Mouse (Mus musculus): ENCODE data around the gene Krtap4-13.
"Not testable (repeated sequence)": the region's sequence is repeated elsewhere in the genome, so short reads cannot be mapped to it uniquely, and the experiment has no call there.

Gene Krtap4-13

DNA sequence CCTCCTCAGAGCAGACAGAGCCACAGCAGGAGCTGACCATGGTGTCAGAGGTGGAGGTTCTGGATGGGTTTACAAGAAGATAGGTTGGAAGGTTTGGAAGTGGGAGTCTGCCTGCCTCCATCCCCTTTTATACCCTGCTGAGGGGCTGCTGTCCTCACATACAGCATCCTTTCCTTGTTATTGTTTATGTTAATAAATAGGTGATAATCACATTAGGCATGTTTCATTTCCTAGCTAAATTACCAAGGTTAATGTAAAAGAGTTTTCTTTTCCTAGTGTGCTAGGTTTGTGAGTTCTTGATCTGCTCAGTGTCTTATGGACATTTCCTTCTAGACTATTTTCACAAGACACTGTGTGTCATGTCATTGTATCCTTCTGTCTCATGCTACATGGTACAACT lies at the start of gene Krtap4-13:
Gene Krtap4-13 (minus strand): TSS at position 101 of the 400 bp plus-strand sequence.
- not testable (repeated sequence) for DNase-seq (ENCODE audit: low spot score)

DNA sequence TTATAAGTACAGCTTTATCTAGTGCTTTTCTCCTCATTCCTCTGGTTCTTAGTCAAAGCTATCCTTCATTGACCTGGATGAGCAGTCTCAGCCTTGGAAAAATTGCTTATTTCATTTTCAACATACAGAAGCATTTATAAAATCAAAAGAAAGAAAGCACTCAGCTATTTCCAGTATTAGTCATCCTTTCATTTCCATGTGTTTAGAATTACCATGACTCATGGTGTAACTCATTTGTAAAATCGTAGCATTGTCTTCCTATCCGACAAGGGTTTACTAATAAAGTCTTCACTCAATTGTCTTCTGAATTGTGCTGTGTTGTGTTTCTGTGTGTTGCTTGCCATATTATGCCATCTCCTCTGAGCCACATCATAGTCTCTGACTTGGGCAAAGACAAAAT lies 49.1 kb upstream of the Krtap4-13 start:
- no peak for DNase-seq (ENCODE audit: low spot score)

DNA sequence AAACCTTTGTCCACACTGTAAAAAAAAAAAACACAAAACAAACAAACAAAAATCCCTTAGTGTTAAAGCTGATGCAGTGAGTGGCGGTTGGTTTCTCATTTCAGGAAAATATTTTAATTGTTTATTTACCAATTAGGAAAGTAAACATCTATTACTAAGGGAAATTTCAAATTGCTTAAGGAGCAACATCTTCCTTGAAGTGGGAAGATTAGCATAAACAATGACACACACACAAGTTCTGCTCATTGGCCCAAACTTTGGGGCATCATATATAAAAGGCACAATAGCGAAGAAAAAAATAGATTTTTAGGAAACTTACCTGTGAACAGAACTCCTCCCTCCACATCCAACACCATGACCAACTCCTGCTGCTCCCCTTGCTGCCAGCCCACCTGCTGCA lies 47.9 kb upstream of the Krtap4-13 start, which contains the start of gene Gm11568:
Gene Gm11568 (plus strand): TSS at position 301 of the 400 bp plus-strand sequence.
- DNase-seq (ENCODE audit: low spot score), result no peak

GRCm38 (mm10) chr11:99854121-99854520 lies 44.4 kb upstream of the Krtap4-13 start:
- DNase-seq (ENCODE audit: low spot score), result no peak

DNA sequence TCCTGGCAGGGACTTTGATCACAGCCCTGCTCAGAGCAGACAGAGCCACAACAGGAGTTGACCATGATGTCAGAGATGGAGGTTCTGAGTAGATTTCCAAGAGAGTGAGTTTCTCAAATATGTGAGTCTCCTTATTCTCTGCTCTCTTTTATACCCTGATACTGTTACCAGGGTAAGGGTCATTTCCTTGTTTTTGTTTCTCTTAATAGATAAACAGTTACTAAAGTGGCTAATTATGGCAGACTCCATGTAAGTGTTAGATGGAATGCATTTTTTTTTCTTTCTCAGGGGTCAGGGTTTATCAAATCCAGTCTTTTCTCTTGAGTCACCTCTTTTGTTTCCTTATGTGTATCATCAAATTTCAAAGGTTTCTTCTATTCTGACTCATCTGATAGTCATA lies 41.8 kb upstream of the Krtap4-13 start, which contains the start of gene Krtap4-16:
Gene Krtap4-16 (minus strand): TSS at position 101 of the 400 bp plus-strand sequence.
- DNase-seq (ENCODE audit: low spot score), result no peak

DNA sequence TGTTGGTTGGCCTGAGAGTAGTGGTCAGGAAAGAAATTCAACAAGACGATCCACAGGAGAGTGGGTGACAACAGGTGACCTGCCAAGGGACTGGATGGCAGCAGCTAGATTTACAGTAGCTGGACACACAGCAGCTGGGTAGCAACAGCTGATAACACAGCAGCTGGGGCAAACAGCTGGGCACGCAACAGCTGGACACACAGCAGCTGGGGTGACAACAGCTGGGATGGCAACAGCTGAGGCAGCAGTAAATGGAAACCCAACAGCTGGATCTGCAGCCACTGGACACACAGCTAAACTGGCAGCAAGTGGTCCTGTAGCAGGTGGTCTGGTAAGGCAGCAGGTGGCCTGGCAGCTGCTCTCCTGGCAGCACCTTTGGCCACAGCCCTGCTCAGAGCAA lies 37.1 kb upstream of the Krtap4-13 start:
- DNase-seq (ENCODE audit: low spot score), result no peak

DNA sequence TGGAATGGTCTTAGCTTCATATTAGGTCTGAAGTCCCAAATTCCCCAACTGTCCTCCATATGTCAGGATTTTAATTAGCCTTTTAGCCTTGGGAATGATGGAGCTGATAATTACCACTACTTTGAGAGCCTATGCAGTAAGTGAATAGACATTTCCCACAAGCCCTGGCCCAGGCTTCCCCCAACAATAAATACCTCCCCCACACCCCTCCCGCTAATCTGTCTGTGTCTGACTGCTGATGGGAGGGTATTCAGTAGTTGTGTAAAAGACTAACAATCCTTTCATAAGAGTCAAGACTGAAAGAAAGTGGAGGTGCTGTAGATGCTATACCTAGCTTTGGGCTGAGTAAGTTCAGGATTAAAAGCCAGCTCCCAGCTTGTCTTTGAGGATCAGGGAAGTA lies 32.5 kb upstream of the Krtap4-13 start:
- DNase-seq (ENCODE audit: low spot score), result no peak

DNA sequence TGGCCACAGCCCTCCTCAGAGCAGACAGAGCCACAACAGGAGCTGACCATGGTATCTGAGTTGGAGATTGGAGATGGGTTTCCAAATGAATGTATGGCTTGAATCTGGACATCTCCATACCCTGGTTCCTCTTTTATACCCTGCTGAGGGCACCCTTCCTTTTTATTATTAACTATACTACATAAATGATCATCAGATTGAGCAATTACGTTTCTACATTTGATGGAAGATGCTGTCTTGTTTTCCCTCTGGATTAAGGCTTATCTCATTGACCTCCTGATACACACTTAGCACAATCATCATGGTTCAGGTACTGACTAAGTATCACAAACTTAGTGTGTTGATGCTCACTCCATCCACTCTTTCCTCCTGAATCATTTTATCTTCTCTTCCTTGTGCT lies 28.3 kb upstream of the Krtap4-13 start, which contains the start of gene 2300003K06Rik:
Gene 2300003K06Rik (minus strand): TSS at position 101 of the 400 bp plus-strand sequence.
- no peak for DNase-seq (ENCODE audit: low spot score)

DNA sequence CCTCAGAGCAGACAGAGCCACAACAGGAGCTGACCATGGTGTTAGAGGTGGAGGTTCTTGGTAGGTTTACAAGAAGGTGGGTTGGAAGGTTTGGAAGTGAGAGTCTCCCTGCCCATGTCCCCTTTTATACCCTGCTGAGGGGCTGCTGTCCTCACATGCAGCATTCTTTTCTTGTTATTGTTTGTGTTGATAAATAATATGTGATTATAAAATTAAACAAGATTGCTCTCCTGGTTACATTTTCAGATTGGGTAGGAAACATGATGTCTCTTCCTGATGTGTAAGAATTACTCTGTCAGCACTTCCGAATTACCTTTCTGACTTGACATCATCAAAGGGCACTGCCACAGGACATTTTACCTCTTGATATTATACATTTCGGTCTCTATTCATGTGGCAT lies 5.9 kb upstream of the Krtap4-13 start, which contains the start of gene Gm11564:
Gene Gm11564 (minus strand): TSS at position 101 of the 400 bp plus-strand sequence.
- not testable (repeated sequence) for DNase-seq (ENCODE audit: low spot score)

DNA sequence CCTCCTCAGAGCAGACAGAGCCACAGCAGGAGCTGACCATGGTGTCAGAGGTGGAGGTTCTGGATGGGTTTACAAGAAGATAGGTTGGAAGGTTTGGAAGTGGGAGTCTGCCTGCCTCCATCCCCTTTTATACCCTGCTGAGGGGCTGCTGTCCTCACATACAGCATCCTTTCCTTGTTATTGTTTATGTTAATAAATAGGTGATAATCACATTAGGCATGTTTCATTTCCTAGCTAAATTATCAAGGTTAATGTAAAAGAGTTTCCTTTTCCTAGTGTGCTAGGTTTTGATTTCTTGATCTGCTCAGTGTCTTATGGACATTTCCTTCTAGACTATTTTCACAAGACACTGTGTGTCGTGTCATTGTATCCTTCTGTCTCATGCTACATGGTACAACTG lies 5.3 kb downstream of the Krtap4-13 start, which contains the start of gene Gm11554:
Gene Gm11554 (minus strand): TSS at position 101 of the 400 bp plus-strand sequence.
- not testable (repeated sequence) for DNase-seq (ENCODE audit: low spot score)

DNA sequence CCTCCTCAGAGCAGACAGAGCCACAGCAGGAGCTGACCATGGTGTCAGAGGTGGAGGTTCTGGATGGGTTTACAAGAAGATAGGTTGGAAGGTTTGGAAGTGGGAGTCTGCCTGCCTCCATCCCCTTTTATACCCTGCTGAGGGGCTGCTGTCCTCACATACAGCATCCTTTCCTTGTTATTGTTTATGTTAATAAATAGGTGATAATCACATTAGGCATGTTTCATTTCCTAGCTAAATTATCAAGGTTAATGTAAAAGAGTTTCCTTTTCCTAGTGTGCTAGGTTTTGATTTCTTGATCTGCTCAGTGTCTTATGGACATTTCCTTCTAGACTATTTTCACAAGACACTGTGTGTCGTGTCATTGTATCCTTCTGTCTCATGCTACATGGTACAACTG lies 10.9 kb downstream of the Krtap4-13 start, which contains the start of gene Gm11569:
Gene Gm11569 (minus strand): TSS at position 101 of the 400 bp plus-strand sequence.
- not testable (repeated sequence) for DNase-seq (ENCODE audit: low spot score)

- DNase-seq (ENCODE audit: low spot score), result no peak
Measured at GRCm38 (mm10) chr11:99793367-99793766, 16.3 kb downstream of the Krtap4-13 start, which contains the start of gene Gm11596. Gene Gm11596 (minus strand): TSS chr11:99793467.

DNA sequence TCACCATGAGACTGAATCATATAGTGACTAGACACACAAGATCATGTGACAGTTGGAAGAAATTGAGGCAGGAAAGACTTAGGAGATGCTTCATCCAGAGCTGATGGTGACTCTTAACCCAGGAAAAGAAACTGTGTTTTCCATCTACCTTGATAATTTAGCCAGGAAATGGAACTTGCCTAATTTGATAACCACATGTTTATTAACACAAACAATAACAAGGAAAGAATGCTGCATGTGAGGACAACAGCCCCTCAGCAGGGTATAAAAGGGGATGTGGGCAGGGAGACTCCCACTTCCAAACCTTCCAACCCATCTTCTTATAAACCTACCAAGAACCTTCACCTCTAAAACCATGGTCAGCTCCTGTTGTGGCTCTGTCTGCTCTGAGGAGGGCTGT lies 24.8 kb downstream of the Krtap4-13 start, which contains the start of gene Krtap4-9:
Gene Krtap4-9 (plus strand): TSS at position 301 of the 400 bp plus-strand sequence.
- not testable (repeated sequence) for DNase-seq (ENCODE audit: low spot score)

DNA sequence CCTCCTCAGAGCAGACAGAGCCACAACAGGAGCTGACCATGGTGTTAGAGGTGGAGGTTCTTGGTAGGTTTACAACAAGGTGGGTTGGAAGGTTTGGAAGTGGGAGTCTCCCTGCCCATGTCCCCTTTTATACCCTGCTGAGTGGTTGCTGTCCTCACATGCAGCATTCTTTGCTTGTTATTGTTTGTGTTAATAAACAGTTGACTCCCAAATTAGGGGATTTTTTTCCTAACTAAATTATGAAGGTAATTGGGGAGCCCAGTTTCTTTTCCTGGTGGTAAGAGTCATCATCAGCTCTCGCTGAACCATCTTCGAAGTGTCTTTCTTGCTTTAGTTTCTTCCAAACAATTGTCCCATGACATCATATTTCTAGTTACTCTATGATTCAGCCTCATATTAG lies 29.1 kb downstream of the Krtap4-13 start, which contains the start of gene Krtap4-8:
Gene Krtap4-8 (minus strand): TSS at position 101 of the 400 bp plus-strand sequence.
- DNase-seq (ENCODE audit: low spot score), result no peak

GRCm38 (mm10) chr11:99778401-99778800 lies 31.3 kb downstream of the Krtap4-13 start:
- no peak for DNase-seq (ENCODE audit: low spot score)

DNA sequence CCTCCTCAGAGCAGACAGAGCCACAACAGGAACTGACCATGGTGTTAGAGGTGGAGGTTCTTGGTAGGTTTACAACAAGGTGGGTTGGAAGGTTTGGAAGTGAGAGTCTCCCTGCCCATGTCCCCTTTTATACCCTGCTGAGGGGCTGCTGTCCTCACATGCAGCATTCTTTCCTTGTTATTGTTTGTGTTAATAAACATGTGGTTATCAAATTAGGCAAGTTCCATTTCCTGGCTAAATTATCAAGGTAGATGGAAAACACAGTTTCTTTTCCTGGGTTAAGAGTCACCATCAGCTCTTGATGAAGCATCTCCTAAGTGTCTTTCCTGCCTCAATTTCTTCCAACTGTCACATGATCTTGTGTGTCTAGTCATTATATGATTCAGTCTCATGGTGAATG lies 36.9 kb downstream of the Krtap4-13 start, which contains the start of gene Gm11595:
Gene Gm11595 (minus strand): TSS at position 101 of the 400 bp plus-strand sequence.
- not testable (repeated sequence) for DNase-seq (ENCODE audit: low spot score)

DNA sequence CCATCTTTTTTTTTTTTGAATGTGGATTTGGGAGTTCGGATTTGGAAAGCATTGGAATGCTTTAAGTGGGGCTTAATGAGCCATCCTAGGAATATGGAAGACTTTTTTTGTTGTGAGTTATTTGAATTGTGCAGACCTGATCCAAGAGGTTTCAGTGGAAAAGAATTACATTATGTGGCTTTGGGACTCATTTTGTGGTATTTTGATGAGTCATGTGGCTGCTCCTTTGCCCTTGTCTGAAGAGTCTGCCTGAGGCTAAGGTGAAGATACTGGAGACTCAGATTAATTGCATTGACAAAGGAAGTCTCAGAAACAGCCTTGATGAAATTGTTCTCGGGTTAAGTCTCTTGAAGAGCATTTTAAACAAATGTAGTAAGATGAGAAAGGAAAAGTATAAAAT lies 41.3 kb downstream of the Krtap4-13 start:
- no peak for DNase-seq (ENCODE audit: low spot score)
